Mouse (Mus musculus) heart, embryonic 16.5 days (tissue): ENCODE results near the gene Poc1b. TPM values are rescaled to one million over a fixed set of nuclear protein-coding genes. Genes with fewer than 3 reads are reported as not detected.

Source experiments
- ATAC-seq: fragments of 200-750 bp; cut with Nextera tagmentation; replicated peaks from 2 replicates; pipeline ENCODE4 v1.8.0; 2017; ENCODE audit warnings: moderate number of reproducible peaks; ENCODE audit not compliant: insufficient read depth, low FRiP score; ENCODE audit errors: extremely low read depth
- H3K27ac ChIP-seq: fragments of 300-500 bp; sonication (generic); 2 replicates; pipeline ENCODE4 v1.5.1; 2014; ENCODE audit warnings: mild to moderate bottlenecking, low read length, control low read depth, moderate library complexity
- H3K27me3 ChIP-seq: fragments of 300-500 bp; sonication (generic); 2 replicates; pipeline ENCODE4 v1.6.1; 2014; ENCODE audit warnings: low read length, mixed read lengths; ENCODE audit not compliant: control insufficient read depth, insufficient read depth
- H3K36me3 ChIP-seq: fragments of 300-500 bp; sonication (generic); 2 replicates; pipeline ENCODE4 v1.6.1; 2014; ENCODE audit not compliant: control insufficient read depth, insufficient read depth
- H3K4me1 ChIP-seq: fragments of 300-500 bp; sonication (generic); 2 replicates; pipeline ENCODE4 v1.6.1; 2014; ENCODE audit warnings: low read length, mixed read lengths; ENCODE audit not compliant: control insufficient read depth, insufficient read depth
- H3K4me2 ChIP-seq: fragments of 300-500 bp; sonication (generic); 2 replicates; pipeline ENCODE4 v1.6.1; 2014; ENCODE audit warnings: low read depth, mild to moderate bottlenecking, control low read depth, low read length
- H3K4me3 ChIP-seq: fragments of 300-500 bp; sonication (generic); 2 replicates; pipeline ENCODE4 v1.5.1; 2014; ENCODE audit warnings: mild to moderate bottlenecking, control low read depth, low read length
- H3K9ac ChIP-seq: fragments of 300-500 bp; sonication (generic); 2 replicates; pipeline ENCODE4 v1.6.1; 2014; ENCODE audit warnings: low read length, control low read depth
- H3K9me3 ChIP-seq: fragments of 300-500 bp; sonication (generic); replicated peaks from 2 replicates; pipeline ENCODE4 v1.6.1; 2016; ENCODE audit warnings: low read length; ENCODE audit not compliant: control insufficient read depth
- WGBS: fragments of 180-500 bp; shearing (Covaris S2); extraction: QIAGEN DNeasy Blood & Tissue Kit; methylation state at CpG from one replicate; pipeline ENCODE4 v1.1.7; 2014; 5-methylcytosine and 5-hydroxymethylcytosine counted together
- polyA plus RNA-seq: library from polyadenylated mRNA; unstranded; fragments of >200 nt; fragmentation: Nextera tagmentation; extraction: Ambion mirVana; gene quantifications from 2 replicates; pipeline ENCODE4 v1.2.1, GENCODE M21; 2015

Gene Poc1b
- polyA plus RNA-seq, 1 experiment from 2014 or later: 10.0 TPM

DNA sequence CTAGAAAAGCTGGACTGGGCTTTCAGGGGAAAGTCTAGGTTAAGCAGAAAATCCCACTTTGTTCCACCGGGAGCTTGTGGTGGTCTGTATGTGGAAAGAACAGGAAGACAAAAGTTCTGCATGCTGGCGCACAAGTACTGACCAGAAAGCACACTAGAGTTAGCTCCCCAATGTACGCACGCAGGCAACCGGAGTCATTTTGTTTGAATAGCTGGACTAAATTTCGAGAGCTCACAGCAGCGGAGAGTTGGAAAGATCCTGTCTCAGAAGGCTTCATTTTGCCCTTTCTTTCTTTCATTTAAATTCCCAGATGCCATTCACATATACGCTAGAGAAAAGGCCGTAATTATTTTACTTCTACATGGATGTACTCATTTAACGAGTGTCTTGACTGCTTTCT is 135.9 kb downstream of the Poc1b start:
- H3K36me3 ChIP-seq: no peaks in the 10 kb centered on the region
- H3K4me2 ChIP-seq: no peak overlapping the region
- H3K27me3 ChIP-seq: no peaks in the 10 kb centered on the region
- 81% methylated on average over 10 of the region's 10 CpGs for WGBS
- no peak overlapping the region; the same call in 1 of the 2 replicates for H3K27ac ChIP-seq
- H3K4me3 ChIP-seq: no peak overlapping the region
- ATAC-seq: no peak
- H3K9me3 ChIP-seq: no peaks in the 10 kb centered on the region
- H3K9ac ChIP-seq: no peak overlapping the region
- H3K4me1 ChIP-seq: peaks cover 7% of the 10 kb centered on the region

GRCm38 (mm10) chr10:99243907-99244489 is 137.2 kb downstream of the Poc1b start:
- no peak for ATAC-seq
- H3K27ac ChIP-seq: no peak overlapping the region
- H3K4me3 ChIP-seq: no peak overlapping the region
- no peak overlapping the region for H3K9ac ChIP-seq
- H3K4me1 ChIP-seq: peaks cover 7% of the 10 kb centered on the region
- H3K36me3 ChIP-seq: no peaks in the 10 kb centered on the region
- no peaks in the 10 kb centered on the region for H3K9me3 ChIP-seq
- WGBS: 62% methylated on average over 5 of the region's 5 CpGs
- no peaks in the 10 kb centered on the region for H3K27me3 ChIP-seq
- H3K4me2 ChIP-seq: no peak overlapping the region

- 45% methylated on average over 7 of the region's 7 CpGs for WGBS
- ATAC-seq: no peak
- no peak overlapping the region for H3K9ac ChIP-seq
- no peak overlapping the region for H3K27ac ChIP-seq
- H3K9me3 ChIP-seq: no peaks in the 10 kb centered on the region
- H3K4me1 ChIP-seq: peaks cover 7% of the 10 kb centered on the region
- no peaks in the 10 kb centered on the region for H3K27me3 ChIP-seq
- no peak overlapping the region for H3K4me3 ChIP-seq
- no peak overlapping the region for H3K4me2 ChIP-seq
- H3K36me3 ChIP-seq: no peaks in the 10 kb centered on the region
Measured at GRCm38 (mm10) chr10:99244655-99245260, 137.9 kb downstream of the Poc1b start.

DNA sequence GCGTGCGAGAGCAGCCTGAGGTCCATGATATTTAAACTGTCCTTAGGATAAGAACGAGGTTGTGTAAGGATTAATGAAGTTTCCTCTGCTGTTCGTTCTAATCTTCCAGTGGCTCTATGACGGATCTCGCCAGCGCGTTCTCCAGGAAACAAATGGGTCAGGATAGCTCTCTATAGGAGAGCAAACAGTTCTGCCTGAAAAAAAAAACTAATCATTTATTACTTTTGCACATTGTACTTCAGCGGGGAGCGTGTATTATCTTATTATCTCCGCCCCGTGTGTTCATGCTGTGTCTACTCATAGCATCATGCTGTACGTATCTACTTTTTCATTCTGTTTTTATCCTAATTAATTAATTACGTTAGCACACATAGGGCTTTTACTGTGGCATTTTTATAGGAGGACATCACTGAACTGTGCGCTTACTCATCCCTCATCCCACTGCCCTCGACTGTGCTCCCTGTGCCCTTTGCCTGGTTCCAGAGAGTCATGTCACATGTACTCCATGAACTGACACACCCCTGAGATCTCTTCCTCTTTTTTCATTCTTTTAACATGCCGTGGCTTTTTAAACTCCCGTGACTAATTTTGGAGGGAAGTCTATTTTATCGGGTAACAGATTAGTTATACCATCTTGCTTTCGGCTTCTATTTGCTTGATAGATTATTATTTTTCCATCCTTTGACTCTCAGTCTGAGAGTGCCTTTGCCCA is 140.1 kb downstream of the Poc1b start:
- Histone ChIP-seq H3K4me2 (no peak overlapping the region), H3K27ac (no peak overlapping the region), H3K9ac (no peak overlapping the region), H3K36me3 (no peaks in the 10 kb centered on the region), H3K4me1 (peaks cover 8% of the 10 kb centered on the region), H3K4me3 (no peak overlapping the region), H3K9me3 (no peaks in the 10 kb centered on the region), H3K27me3 (no peaks in the 10 kb centered on the region)
- WGBS: 80% methylated on average over 20 of the region's 20 CpGs
- no peak for ATAC-seq

Other genes starting within 250 kb of the Poc1b start
- 88.5 and 93.9 TPM in 2 replicates for gene Atp2b1, start 192.6 kb upstream of the Poc1b start, polyA plus RNA-seq
- gene Galnt4, start 1.1 kb downstream of the Poc1b start, polyA plus RNA-seq: 5.6 and 6.1 TPM in 2 replicates
- gene Phxr2, start 19.3 kb downstream of the Poc1b start, polyA plus RNA-seq: not detected in 2 replicates
- gene Dusp6, start 156.2 kb downstream of the Poc1b start, polyA plus RNA-seq: 39.4 and 40.7 TPM in 2 replicates